Mouse (Mus musculus) yolk sac, embryonic 10.5 days (tissue): Measurements from ENCODE around the gene Galc.

Source experiments
- DNase-seq: peaks from one replicate; pipeline ENCODE4 v3.0.0-alpha.2; 2017; ENCODE audit warnings: low spot score

The Galc gene

DNA sequence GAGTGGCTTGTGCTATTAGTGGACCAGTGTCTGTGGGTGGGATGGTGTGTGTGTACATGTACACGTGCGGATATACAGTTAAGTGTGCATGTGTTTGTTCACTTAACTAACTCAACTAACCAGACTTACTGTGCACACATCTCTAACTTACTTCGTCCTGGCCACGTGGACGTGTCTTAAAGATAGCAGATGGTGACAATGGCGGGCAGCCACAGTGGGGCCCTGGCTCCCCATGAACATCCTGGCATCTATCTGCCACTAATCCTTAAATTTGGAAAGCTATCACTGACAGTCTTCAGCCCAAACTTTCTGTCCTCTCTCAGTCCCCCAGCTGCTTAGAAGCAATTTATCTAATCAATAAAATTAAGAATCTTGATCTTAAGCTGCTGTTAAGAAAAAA, 78.5 kb downstream of the Galc start:
- DNase-seq: no peak

DNA sequence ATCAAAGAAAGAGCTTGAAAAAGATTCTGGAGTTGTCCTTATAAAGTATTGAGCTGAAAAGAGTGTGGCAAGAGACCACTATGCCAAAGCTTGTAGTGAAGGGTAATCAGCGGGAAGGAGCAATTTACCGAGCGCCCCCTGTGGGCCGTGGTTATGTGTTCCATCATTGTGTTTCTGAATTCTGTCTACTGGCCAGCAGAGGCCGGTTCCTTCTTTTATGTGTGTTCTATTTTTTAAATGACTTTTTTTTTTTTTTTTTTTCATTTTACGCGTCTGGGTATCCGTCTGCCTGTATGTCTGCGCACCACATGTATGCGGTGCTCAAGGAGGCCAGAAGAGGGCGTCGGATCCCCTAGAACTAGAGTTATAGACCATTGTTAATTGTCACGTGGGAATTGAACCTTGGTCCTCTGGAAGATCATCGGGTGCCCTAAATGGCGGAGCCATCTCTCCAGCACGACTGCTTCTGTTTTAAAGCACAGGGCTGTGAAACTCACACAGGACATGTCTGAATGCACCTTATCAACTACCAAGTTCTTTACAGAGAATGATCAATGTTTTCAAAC, 78.9 kb downstream of the Galc start:
- no peak for DNase-seq

DNA sequence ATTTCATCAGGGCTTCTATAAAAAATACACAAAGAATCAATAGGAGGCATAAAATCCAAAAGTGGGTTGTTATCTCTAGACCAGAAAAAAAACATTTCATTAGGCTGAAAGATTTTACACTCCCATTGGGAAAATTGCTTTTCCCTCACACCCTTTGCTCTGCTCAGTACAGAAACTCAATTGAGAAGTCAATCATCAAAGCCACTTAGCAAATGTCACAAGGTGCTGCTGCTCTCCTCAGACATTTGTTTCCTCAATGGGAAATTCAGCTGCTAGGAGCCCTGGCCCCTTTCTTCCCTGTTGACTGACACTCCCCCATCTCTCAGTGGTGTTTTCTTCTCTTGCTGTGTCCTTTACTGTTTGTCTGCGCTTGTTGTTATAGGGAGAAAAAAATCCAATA, 79.8 kb downstream of the Galc start:
- no peak for DNase-seq

DNA sequence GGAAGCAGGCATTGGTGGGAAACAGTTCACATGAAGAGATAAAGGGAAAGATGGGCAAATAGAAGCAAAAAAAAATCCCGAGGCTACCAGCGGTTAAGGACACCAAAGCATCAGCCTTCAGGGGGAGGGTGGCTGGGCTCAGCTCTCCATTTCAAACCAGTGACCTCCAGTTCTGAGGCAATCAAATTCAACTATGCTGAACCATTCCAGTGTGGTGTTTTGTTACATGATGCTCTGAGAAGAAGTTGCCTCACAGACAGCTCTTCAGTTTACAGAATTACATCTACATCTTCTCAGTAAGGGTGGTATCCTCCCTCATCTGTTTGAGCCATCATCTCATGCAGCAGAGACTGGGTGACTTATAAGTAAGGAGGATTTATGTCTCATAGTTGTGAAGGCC, 82.6 kb downstream of the Galc start:
- no peak for DNase-seq

DNA sequence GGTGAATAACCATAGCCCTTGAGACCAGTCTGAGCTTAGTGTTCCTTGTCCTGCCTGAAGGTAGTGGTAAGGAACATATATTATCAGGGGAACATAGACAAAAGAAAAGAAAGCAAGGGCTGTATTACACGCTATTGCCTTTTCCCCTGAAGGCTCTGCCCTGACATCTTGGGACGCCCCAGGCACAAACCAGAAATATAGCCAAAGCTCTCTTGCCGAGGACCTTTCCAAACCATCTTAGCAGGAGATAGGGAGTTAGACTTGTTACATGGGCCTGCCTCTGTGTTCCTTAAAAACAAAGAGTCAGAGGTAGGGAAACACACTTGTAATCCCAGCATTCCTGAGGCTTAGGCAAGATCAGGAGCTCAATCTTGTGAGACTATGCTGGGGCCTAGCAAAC, 97.4 kb downstream of the Galc start:
- no peak for DNase-seq

DNA sequence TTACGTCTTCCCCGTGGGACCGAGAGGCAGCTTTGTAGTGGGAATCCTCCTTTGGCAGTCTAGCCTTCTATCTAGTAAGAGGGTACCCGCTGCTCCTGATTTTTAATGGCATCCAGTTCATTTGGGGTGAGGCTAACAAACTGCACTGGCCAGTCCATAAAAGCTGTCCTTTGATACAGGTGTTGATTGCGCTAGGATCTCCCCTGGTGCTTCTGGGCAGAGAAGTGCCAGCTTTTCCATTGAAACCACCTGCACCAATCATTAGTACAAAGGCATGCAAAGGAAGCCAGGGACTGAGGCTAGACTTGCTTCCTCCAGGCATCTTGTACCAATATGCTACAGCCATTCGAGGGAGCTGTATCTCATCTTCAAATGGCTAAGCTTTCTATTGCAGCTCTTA, 98.4 kb downstream of the Galc start:
- no peak for DNase-seq
